Mouse (Mus musculus) urinary bladder, postnatal 4 days (tissue): ENCODE results near the gene Sh3bp5.

Source experiments
- DNase-seq, 2 experiments: peaks; one replicate each; pipeline ENCODE4 v3.0.0; 2021 to 2022; ENCODE audit warnings: low spot score in 2 of 2

Sh3bp5 gene

DNA sequence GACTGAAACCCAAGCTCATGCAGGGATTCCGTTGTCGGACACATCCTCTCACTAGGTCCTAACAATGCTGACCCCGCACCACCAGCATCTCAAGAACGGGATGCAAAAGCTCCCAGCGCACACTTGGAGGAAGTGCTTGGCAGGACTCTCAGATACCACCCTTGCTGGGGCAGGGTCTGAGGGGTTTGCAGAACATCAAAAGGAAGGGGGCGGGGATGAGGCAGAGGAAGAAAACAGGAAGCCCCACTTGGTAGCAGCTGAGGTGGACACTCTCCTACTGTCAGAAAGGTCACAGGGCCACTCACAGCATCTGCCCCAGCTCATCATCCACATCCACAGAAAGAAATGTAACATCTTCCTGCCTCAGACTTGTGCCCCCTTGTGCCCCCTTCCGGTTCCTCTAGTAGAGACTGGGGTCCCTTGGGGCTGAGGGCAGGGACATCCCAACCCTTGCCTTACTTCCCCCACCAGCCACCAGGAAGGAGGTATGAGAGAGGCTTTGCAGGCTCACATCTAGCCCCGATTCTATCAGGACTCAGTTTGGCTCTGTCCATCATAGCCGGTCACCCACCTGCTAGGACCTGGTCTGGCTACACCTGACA, 25.7 kb downstream of the Sh3bp5 start:
- DNase-seq, result no peak

DNA sequence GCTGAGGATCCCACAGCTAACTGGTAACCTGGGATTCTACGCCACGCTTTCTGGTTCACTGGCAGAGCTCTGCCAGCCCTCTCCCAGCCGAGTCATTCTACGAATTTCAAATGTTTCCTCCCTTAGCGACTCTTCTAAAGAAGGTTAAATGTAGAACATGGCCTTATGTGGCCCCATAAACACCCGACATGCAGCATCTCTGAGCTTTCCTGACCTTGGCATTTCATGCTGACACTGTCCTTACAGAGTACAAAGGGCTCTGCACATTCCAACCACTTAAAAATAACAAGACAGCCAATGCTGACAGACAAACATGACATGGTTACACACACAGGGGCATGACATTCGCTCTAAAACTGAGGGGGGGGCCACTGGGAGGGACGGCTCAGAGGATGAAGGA, 27.2 kb downstream of the Sh3bp5 start:
- DNase-seq, result no peak

DNA sequence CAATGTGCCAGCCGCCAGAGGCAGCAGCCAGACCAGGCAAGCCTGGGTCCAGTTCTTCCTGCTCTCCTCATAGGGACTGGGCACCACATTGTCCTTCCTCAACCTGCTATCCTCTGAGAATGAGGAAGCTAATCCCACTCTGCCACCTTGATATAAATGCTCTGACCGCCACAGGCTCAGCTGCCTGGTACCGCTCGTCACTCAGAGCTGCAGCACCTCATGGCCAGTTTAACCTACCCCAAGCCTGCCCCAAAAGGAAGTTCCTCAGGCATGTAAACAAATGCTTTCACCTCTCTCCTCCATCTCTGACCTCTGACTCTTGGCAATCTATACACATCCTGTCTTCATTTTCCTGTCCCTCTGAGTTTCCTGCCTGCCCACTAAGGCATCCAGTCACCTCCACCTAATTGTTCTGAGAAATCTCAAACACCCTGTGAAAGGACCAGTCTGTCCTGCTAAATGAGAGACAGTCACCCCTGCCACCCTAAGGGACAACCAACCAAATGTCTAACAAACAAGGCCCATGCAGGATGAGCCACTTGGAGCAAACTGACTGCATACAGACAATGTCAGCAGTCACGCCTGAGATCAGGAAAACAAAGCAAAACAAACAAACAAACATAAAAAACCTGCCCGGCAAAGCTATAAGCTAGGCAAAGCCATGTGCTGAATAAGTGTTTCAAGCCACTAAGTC, 27.8 kb downstream of the Sh3bp5 start:
- DNase-seq, result no peak

DNA sequence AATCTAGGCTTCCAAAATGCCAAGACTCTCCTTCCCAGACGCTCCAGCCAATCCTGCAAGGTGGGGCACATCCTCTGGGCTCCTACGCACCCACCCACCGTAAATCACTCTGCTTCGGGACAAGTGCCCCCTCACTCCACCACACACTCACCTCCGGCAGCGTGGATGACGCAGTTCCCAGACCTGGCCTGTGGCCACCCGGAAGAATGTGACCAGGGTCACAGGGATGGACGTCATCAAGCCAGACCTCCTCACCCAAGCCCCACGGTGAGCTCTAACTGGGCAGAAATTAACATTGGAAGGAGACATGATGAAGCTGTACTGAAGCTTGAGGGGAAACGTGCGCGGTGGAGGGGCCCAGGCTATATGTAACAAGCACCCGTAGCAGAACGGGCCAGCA, 28.7 kb downstream of the Sh3bp5 start:
- DNase-seq, result no peak

DNA sequence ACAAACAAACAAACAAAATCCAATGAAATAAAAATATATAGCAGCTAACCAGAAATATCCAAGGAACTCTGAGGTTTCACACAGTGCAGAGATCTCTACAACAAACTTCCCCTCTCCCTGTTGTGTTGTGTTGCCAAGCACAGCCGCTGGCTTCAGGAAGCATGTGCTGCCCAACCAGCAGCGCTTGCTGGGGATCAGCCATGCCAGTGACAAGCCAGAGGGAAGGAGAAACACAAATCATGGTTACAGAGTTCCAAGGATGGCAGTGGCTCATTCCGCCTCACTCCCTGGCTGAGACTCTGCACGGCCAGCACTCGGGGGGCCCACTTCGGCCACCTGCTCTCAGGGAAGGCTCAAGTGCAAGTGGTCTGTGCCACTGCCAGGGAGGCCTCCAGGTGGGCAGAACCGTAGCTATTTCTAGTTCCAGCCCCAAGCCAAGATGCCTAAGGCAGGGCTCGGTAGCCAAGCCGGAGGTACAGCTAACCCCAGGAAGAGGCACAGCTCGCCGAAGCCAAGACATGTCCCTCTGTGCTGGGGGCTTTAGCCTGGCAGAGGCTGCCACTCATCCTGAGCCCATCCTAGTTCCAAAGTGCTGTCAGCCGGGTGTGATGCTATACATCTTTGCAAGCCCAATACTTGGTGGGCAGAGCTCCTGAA, 29.6 kb downstream of the Sh3bp5 start:
- DNase-seq, result no peak

DNA sequence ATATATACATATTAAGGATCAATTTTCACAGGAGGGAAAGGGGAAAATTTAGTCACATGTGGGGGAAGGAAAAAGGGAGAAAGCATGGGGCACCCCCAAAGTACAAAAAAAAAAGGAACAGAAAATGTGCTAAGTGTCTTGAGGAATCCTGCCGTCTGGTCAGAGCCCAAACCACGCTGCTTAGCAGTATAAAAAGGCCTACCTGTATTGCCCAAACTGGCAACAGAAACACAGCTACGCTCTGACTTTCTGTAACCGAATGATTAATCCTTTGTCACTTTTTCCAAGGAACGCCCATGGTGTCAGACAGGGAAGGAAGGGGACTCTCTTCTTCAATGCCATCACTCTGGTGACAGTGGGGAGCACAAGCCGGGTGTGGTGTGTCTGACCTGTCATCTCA, 30.2 kb downstream of the Sh3bp5 start:
- DNase-seq, result no peak

DNA sequence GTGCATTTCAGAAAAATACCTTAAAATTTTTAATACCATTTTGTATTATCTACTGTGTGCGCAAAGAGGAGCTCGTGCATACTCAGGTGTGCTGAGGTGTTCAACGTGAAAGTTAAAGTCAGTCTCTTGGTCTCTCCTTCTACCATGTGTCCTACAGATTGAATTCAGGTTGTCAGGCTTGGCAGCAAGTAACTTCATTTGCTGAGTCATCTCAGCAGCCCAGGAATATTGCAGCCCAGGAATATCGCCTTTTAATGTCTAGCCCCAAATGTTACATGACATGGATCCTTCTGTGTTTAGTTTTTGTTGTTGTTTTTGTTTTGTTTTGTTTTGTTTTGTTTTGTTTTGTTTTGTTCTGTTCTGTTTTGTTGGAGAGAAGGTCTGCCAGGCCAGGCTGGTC, 31.2 kb downstream of the Sh3bp5 start:
- no peak for DNase-seq

DNA sequence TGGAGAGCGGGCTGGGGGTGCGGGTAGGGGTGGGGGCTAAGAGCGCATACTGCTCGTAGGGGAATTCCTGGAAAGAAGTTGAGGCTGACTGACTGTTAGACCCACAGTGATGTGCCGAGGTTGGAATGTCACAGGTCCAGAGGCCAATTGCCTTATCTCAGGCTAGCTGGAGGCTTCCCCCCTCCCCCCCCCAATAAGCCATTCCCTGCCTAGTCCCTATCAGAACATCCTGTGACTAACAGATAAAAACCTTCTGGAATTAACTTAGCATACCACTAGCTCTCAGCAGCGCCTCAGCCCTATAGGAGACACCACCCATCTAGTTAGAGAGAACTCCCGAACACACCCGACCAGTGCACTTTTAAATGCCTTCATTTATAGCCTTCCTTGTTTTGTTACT, 31.9 kb downstream of the Sh3bp5 start:
- no peak for DNase-seq

DNA sequence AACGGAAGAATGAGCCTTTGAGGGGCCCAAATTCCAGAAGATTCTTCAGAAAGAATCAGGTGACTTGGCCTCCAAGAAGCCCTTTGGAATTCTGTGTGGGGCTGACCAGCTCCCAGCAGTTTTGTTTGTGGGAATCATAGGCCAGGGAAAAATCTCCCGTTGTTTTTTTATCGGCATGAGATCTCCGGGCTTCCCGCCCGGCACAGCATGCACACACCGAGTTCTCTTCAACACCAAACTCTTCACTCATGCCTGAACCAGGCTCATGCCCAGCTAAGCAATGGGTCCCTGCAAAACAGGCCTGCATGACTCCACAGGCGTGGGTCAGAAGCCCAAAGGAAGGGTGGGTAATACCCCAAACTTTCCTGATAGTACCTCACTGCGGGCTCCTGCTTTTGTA, 32.3 kb downstream of the Sh3bp5 start:
- no peak for DNase-seq

DNA sequence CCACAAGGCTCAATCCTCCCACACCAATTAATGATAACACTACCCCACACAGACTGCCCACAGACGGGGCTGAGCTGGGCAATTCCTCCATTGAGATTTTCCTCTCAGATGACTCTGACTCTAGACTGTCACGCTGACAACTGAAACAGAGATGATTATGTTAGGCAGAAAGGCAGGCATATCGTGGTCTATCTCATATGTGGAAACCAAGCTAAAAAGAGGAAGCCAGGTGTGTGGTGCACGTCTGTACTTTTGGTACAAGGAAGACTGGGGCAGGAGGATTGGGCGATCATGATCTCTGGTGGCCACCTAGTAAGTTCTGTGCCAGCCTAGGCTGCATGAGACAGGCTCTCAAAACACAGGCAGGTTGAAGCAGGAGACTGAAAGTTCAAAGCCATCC, 33.2 kb downstream of the Sh3bp5 start:
- no peak for DNase-seq

DNA sequence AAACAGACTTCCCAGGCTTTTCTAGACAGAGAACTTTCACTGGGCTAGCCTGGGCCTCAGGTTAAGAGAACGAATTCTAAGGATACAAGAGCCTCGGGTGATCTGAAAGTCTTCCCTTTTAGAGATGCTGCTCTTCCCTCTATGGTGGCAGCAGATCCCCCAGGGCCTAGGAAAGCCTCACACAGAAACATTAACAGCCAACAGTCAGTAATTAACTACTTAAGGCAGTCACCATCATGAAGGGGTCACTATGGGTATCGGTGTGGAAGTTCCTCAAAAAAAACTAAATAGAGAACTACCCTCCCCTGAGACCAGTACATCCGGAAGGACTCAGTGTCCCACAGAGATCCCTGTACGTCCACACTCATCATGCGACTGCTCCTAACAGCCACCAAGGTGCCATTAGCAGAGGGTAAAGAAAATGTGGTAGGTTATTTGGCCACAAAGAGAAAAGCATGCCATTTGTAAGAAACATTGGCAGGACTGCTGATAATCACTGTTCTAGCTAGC, 33.9 kb downstream of the Sh3bp5 start:
- no peak for DNase-seq

DNA sequence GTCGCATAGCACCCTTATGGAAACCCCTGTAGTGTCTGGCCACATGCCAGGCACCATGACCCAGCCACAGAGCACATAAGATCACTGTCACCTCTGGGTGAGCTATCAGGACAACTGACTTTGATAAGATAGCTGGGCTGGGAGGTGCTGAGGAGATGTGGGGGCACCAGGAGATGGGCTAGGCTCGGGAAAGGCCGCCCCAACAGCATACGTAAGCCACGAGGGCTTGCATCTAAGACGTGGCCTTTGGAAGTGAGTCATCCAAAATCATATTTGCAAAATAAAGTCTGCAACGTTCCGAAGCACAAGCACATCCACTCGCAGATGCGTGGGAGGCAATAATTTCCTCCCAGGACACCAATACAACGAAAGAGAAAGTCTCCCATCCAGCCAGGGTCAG, 35.0 kb downstream of the Sh3bp5 start:
- DNase-seq, result no peak

DNA sequence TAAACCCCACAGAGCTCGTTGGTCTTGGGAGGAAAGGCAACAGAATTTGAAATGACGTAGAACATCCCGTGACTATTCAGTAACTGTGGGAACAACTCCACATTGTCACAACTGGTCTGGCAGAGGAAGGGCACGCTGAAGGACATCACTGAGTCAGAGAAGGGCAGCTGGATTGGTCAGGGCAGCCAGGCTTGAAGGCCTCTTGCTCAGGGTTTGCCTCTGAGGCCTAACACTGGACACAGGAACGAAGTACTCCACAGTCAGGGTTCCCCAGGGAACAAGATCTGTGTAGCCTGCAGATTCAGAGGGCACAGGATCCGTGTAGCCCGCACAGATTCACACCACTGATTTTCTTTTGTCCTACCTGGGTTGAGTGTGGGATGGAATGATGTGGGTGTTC, 35.6 kb downstream of the Sh3bp5 start:
- DNase-seq, result no peak

DNA sequence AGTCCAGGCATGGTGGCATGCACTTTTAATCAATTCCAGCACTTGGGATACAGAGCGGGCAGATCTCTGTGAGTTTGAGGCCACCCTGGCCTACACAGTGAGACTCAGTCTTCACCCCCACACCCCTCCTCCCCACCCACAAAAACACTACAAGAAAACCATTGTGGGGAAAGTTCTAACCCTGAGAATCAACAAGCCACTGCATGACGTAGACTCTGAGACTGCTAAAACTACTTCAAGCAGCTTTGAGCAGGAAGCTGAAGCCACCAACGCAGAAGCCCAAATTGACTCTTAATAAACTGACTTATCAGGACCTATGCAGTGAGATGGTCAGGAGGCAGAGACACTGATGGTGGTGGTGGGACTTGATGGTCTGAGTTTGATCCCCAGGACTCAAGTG, 36.6 kb downstream of the Sh3bp5 start:
- DNase-seq, result no peak

DNA sequence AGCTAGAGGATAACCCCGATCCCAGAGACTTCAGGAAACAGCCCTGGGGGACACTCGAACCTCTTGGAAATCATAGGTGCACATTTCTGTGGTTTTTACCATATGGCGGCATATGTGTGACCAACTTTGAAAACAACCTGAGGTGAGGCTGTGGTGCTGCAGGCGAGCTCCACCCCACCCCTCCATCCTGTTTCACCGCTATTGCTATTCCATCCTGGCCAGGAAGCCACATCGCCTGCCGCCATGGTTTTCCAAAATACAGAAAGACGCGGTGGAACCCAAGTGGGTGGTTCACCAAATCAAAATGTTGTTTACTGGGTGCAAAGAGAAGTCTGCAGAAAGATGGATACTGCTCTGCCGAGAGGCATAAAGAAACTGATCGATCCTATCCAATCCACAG, 37.1 kb downstream of the Sh3bp5 start:
- no peak for DNase-seq

DNA sequence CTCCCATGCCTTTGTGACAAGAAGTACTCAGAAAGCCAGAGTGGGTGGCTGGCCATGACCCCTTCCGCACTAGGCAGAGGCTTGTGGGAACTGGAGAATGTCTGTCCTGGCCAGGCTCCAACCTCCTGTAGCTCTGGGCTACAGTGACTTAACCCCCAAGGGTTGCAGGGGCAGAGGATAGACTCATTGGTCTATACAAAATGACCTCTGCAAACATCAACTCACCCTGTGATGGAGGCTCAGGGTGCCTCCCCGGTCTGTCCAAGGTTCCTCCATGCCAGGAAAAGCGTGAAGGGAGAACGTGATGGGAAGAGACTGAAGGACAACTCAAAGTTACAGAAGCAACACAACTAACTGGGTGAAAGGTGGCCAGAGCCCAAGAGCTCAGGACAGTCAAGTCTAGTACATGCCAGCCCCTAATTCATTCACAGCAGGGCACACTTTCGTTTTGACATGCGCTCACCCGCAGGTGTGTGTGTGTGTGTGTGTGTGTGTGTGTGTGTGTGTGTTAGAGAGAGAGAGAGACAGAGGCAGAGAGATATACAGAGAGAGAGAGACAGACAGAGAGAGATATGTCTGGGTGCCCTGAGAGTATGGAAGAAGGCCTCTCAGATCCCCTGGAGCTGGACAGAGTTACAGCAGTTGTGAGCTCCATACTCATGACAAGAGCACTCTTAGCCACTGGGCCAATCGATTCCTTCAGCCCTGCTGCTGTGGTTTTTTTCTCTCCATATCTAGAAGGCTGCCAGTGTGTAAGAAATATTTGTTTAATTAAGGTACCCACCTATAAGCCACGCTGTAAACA, 37.9 kb downstream of the Sh3bp5 start:
- no peak for DNase-seq

DNA sequence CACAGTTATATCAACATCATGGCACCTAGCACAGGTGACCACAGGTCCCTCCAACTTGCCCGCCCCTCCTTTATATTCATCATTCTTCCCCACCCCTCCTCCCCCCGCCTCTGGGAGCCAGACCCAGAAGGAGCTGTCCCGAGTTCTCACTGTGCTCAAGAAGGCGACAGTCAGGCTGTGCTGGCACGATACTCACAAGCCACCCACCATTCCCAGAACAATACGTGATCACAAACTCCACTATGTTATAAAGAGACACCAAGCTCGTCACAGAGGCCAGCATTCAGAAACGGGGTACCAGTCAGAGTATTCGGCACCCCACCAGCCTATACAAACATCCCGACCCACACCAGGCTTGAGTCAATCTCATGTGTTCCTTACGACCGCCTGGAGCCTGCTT, 38.5 kb downstream of the Sh3bp5 start:
- DNase-seq, result no peak

DNA sequence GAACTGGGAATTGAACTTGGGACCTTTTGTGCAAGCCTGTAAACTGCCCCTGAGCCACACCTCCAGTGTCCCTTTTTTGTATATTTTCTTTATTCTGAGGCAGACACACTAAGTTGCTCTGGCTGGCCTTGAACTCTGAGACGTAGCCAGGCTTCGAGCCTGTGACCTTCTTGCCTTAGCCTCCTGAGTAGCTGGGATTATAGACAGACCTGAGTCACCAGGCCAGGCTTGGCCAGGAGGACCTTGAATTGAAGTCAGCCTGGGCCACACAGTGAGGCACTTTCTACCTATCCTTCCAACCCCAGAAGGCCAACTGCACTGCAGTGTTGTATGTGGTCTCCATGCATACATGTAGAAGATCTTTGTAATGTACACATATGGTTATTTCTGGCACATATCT, 39.5 kb downstream of the Sh3bp5 start:
- no peak for DNase-seq

DNA sequence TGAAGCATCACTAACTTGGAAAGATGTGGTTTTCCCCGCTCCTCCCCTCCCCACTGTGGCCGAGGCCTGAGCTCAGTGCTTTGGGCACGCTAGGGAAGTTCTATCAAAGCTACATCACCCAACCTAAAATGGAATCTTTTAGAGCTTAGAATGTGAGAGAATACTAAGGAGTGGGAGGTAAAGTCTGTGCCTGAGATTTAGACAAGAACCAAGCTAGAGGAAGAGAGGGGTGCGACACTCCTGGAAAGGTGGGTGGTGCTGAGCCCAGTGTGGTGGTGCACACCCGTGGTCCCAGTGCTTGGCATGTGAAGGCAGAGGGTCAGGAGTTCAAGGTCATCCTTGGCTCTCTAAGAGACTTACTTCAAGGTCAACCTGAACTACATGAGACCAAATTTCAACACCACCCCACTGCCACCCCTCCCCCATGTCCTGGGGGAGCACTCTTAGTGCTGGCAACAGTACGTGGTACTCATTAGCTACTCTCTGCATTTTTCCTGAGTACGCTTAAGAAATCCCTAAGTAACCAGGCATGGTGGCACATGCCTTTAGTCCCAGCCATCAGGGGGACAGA, 40.2 kb downstream of the Sh3bp5 start:
- DNase-seq, result no peak

DNA sequence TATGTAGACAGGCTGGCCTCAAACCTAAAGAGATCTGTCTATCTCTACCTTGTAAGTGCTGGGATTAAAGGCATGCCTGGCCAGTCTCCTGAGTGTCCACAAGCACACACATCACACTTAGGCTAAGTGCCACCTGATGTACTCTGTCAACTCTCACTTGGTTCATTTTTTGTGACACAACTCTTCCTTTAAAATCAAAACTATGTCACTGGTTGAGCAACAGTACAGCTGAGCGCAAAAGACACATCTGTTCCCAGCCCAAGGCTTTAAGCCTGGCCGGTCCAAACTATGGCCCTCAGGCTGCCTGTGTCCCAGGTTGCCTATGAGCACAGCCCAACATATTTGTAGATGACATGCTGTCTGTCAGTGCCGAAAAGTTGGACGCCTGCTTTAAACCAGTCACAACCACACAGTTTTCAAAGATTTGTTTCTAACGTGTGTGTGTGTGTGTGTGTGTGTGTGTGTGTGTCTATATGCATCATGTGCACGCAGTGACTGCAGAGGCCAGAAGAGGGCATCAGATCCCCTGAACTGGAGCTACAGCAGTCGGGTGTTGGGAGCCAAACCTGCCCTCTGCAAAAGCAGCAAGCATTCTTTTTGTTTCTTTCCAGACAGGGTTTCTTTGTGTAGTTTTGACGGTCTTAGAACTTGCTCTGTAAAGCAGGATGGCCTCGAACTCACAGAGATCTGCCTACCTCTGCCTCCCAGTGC, 40.9 kb downstream of the Sh3bp5 start:
- no peak for DNase-seq

DNA sequence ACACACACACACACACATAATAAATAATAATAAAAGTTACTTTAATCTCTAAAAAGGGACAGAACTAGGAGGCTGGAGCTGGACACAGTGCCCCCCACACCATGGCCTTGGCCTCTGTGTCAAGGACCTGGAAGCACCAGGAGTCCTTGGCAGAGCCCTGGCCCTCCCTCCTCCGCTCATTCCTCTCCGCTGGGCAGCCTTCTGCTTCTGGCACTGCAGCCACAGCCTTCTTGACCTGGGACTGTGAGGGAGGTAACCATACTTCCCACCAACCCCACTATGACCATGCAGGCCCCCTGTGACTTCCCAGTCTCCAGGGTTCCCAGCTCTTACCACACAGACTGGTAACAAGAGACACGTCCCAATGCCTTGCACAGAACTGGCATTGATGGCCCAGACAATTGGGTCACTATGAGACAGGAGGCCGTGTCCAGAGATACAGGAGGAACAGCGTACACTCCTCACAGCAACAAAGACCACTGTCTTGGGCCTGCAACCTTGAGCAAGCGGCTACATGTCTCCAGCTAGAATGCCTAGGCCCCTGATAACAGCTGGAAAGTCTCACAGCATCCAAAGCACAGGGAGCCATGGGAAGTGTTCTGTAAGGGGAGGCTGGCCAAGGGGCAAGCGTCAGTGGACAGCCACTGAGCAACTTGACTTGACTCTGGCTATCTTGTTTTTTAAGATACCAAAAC, 41.8 kb downstream of the Sh3bp5 start:
- DNase-seq, result peak in 1 of 2 experiments; percentile 58
